Mouse (Mus musculus): Measurements from ENCODE around the gene Prdx6.

- TF ChIP-seq POLR2A (IDR thresholded peaks at IDR 0.05; ENCODE audit: borderline replicate concordance, extremely low read depth, insufficient read depth, insufficient read length, poor library complexity, severe bottlenecking) (no peak), CTCF (IDR thresholded peaks at IDR 0.05; ENCODE audit: borderline replicate concordance, extremely low read depth, insufficient read depth, insufficient read length) (no peak)
Observed at GRCm38 (mm10) chr1:161279244-161279908, 28.4 kb upstream of the Prdx6 start.

Data from brain, embryonic 14.5 days (tissue).